Mouse (Mus musculus): ENCODE results near the gene Fosl1. TPM values are rescaled to one million over a fixed set of nuclear protein-coding genes. Genes with fewer than 3 reads are reported as not detected.

Fosl1 gene
- polyA plus RNA-seq, 1 experiment from 2014 or later = not detected

- ATAC-seq (replicated peaks; ENCODE audit: low FRiP score) = no peak
- 88% methylated on average over 4 of the region's 4 CpGs for WGBS
- no peak for DNase-seq (ENCODE audit: low spot score)
These were observed 18.1 kb upstream of the Fosl1 start for GRCm38 (mm10) chr19:5429219-5429618.

GRCm38 (mm10) chr19:5429806-5430205 lies 17.5 kb upstream of the Fosl1 start:
- no peaks in the 10 kb centered on the region for H3K9me3 ChIP-seq (ENCODE audit: control insufficient read depth, low read length)
- H3K36me3 ChIP-seq (ENCODE audit: control insufficient read depth, insufficient read depth, low read length) = peaks cover 5% of the 10 kb centered on the region; the same call in 1 of the 2 replicates
- WGBS = 78% methylated on average over 8 of the region's 8 CpGs
- H3K27me3 ChIP-seq (ENCODE audit: control insufficient read depth, insufficient read depth, low read length) = no peaks in the 10 kb centered on the region; the same call in 1 of the 2 replicates
- DNase-seq (ENCODE audit: low spot score) (no peak), ATAC-seq (replicated peaks; ENCODE audit: low FRiP score) (no peak)
- no peak overlapping the region for H3K4me2 ChIP-seq (ENCODE audit: low read depth, low read length, severe bottlenecking)
- no peak overlapping the region for H3K9ac ChIP-seq (ENCODE audit: low read length)
- H3K27ac ChIP-seq (ENCODE audit: low read depth, low read length) = no peak overlapping the region
- no peak overlapping the region for H3K4me3 ChIP-seq (ENCODE audit: low read depth, low read length)
- peaks cover 12% of the 10 kb centered on the region; the same call in 1 of the 2 replicates for H3K4me1 ChIP-seq (replicated peaks; ENCODE audit: control insufficient read depth, insufficient read depth, low read length)

More at GRCm38 (mm10) chr19:5429219-5429618, 18.1 kb upstream of the Fosl1 start:
- no peak overlapping the region for H3K4me2 ChIP-seq (ENCODE audit: low read depth, low read length, severe bottlenecking)
- H3K4me3 ChIP-seq (ENCODE audit: low read depth, low read length) = no peak overlapping the region
- peaks cover 5% of the 10 kb centered on the region; the same call in 1 of the 2 replicates for H3K36me3 ChIP-seq (ENCODE audit: control insufficient read depth, insufficient read depth, low read length)
- no peak overlapping the region for H3K9ac ChIP-seq (ENCODE audit: low read length)
- H3K27ac ChIP-seq (ENCODE audit: low read depth, low read length) = no peak overlapping the region
- peaks cover 12% of the 10 kb centered on the region; the same call in 1 of the 2 replicates for H3K4me1 ChIP-seq (replicated peaks; ENCODE audit: control insufficient read depth, insufficient read depth, low read length)
- no peaks in the 10 kb centered on the region; the same call in 1 of the 2 replicates for H3K27me3 ChIP-seq (ENCODE audit: control insufficient read depth, insufficient read depth, low read length)
- no peaks in the 10 kb centered on the region for H3K9me3 ChIP-seq (ENCODE audit: control insufficient read depth, low read length)

- 78% methylated on average over 1 of the region's 1 CpGs for WGBS
- Histone ChIP-seq H3K9me3 (ENCODE audit: control insufficient read depth, low read length) (no peaks in the 10 kb centered on the region), H3K36me3 (ENCODE audit: control insufficient read depth, insufficient read depth, low read length) (peaks cover 5% of the 10 kb centered on the region; the same call in 1 of the 2 replicates), H3K9ac (ENCODE audit: low read length) (no peak overlapping the region), H3K4me2 (ENCODE audit: low read depth, low read length, severe bottlenecking) (no peak overlapping the region), H3K4me1 (replicated peaks; ENCODE audit: control insufficient read depth, insufficient read depth, low read length) (peaks cover 12% of the 10 kb centered on the region; the same call in 1 of the 2 replicates), H3K27ac (ENCODE audit: low read depth, low read length) (no peak overlapping the region), H3K27me3 (ENCODE audit: control insufficient read depth, insufficient read depth, low read length) (no peaks in the 10 kb centered on the region; the same call in 1 of the 2 replicates), H3K4me3 (ENCODE audit: low read depth, low read length) (no peak overlapping the region)
- ATAC-seq (replicated peaks; ENCODE audit: low FRiP score) (no peak), DNase-seq (ENCODE audit: low spot score) (no peak)
These were observed 16.9 kb upstream of the Fosl1 start for GRCm38 (mm10) chr19:5430408-5430807.

GRCm38 (mm10) chr19:5431911-5432464 lies 15.4 kb upstream of the Fosl1 start:
- no peak for DNase-seq (ENCODE audit: low spot score)
- no peak overlapping the region for H3K4me3 ChIP-seq (ENCODE audit: low read depth, low read length)
- H3K4me2 ChIP-seq (ENCODE audit: low read depth, low read length, severe bottlenecking) = no peak overlapping the region
- peaks cover 4% of the 10 kb centered on the region; the same call in 1 of the 2 replicates for H3K4me1 ChIP-seq (replicated peaks; ENCODE audit: control insufficient read depth, insufficient read depth, low read length)
- H3K36me3 ChIP-seq (ENCODE audit: control insufficient read depth, insufficient read depth, low read length) = no peaks in the 10 kb centered on the region
- no peak overlapping the region for H3K27ac ChIP-seq (ENCODE audit: low read depth, low read length)
- H3K27me3 ChIP-seq (ENCODE audit: control insufficient read depth, insufficient read depth, low read length) = no peaks in the 10 kb centered on the region; the same call in 1 of the 2 replicates
- no peaks in the 10 kb centered on the region for H3K9me3 ChIP-seq (ENCODE audit: control insufficient read depth, low read length)
- ATAC-seq (replicated peaks; ENCODE audit: low FRiP score) = no peak
- 75% methylated on average over 4 of the region's 4 CpGs for WGBS
- H3K9ac ChIP-seq (ENCODE audit: low read length) = no peak overlapping the region

- WGBS = 21% methylated on average over 16 of the region's 16 CpGs
- Histone ChIP-seq H3K9me3 (ENCODE audit: control insufficient read depth, low read length) (no peaks in the 10 kb centered on the region), H3K36me3 (ENCODE audit: control insufficient read depth, insufficient read depth, low read length) (no peaks in the 10 kb centered on the region), H3K4me3 (ENCODE audit: low read depth, low read length) (0 out of 2 replicates have a peak overlapping the region, but pooled peaks have one; percentile 12), H3K27ac (ENCODE audit: low read depth, low read length) (no peak overlapping the region), H3K4me1 (replicated peaks; ENCODE audit: control insufficient read depth, insufficient read depth, low read length) (peaks cover 4% of the 10 kb centered on the region; the same call in 1 of the 2 replicates), H3K27me3 (ENCODE audit: control insufficient read depth, insufficient read depth, low read length) (no peaks in the 10 kb centered on the region; the same call in 1 of the 2 replicates), H3K4me2 (ENCODE audit: low read depth, low read length, severe bottlenecking) (peak overlapping the region; percentile 43), H3K9ac (ENCODE audit: low read length) (peak overlapping the region; percentile 37; the same call in 1 of the 2 replicates)
- no peak for DNase-seq (ENCODE audit: low spot score)
- no peak for ATAC-seq (replicated peaks; ENCODE audit: low FRiP score)
These were observed 14.1 kb upstream of the Fosl1 start for GRCm38 (mm10) chr19:5432992-5433852.

- Histone ChIP-seq H3K9me3 (ENCODE audit: control insufficient read depth, low read length) (no peaks in the 10 kb centered on the region), H3K4me1 (replicated peaks; ENCODE audit: control insufficient read depth, insufficient read depth, low read length) (peaks cover 4% of the 10 kb centered on the region; the same call in 1 of the 2 replicates), H3K27ac (ENCODE audit: low read depth, low read length) (no peak overlapping the region), H3K9ac (ENCODE audit: low read length) (no peak overlapping the region; the same call in 1 of the 2 replicates), H3K4me3 (ENCODE audit: low read depth, low read length) (no peak overlapping the region), H3K36me3 (ENCODE audit: control insufficient read depth, insufficient read depth, low read length) (no peaks in the 10 kb centered on the region), H3K4me2 (ENCODE audit: low read depth, low read length, severe bottlenecking) (no peak overlapping the region), H3K27me3 (ENCODE audit: control insufficient read depth, insufficient read depth, low read length) (no peaks in the 10 kb centered on the region; the same call in 1 of the 2 replicates)
- DNase-seq (ENCODE audit: low spot score) = no peak
- 74% methylated on average over 7 of the region's 7 CpGs for WGBS
- no peak for ATAC-seq (replicated peaks; ENCODE audit: low FRiP score)
These were observed 13.4 kb upstream of the Fosl1 start for GRCm38 (mm10) chr19:5433951-5434350.

GRCm38 (mm10) chr19:5444371-5444908 lies 2.9 kb upstream of the Fosl1 start:
- H3K4me1 ChIP-seq (replicated peaks; ENCODE audit: control insufficient read depth, insufficient read depth, low read length) = peaks cover 13% of the 10 kb centered on the region
- H3K9ac ChIP-seq (ENCODE audit: low read length) = no peak overlapping the region
- H3K4me3 ChIP-seq (ENCODE audit: low read depth, low read length) = no peak overlapping the region
- no peak overlapping the region for H3K27ac ChIP-seq (ENCODE audit: low read depth, low read length)
- 72% methylated on average over 9 of the region's 9 CpGs for WGBS
- H3K36me3 ChIP-seq (ENCODE audit: control insufficient read depth, insufficient read depth, low read length) = no peaks in the 10 kb centered on the region
- peaks cover 28% of the 10 kb centered on the region for H3K27me3 ChIP-seq (ENCODE audit: control insufficient read depth, insufficient read depth, low read length)
- no peak overlapping the region for H3K4me2 ChIP-seq (ENCODE audit: low read depth, low read length, severe bottlenecking)
- ATAC-seq (replicated peaks; ENCODE audit: low FRiP score) = no peak
- no peak for DNase-seq (ENCODE audit: low spot score)
- no peaks in the 10 kb centered on the region; the same call in 1 of the 2 replicates for H3K9me3 ChIP-seq (ENCODE audit: control insufficient read depth, low read length)

- no peak overlapping the region for H3K27ac ChIP-seq (ENCODE audit: low read depth, low read length)
- peaks cover 13% of the 10 kb centered on the region for H3K4me1 ChIP-seq (replicated peaks; ENCODE audit: control insufficient read depth, insufficient read depth, low read length)
- ATAC-seq (replicated peaks; ENCODE audit: low FRiP score) = no peak
- H3K4me3 ChIP-seq (ENCODE audit: low read depth, low read length) = no peak overlapping the region
- 39% methylated on average over 7 of the region's 7 CpGs for WGBS
- H3K27me3 ChIP-seq (ENCODE audit: control insufficient read depth, insufficient read depth, low read length) = peaks cover 33% of the 10 kb centered on the region
- H3K9ac ChIP-seq (ENCODE audit: low read length) = no peak overlapping the region
- DNase-seq (ENCODE audit: low spot score) = no peak
- H3K9me3 ChIP-seq (ENCODE audit: control insufficient read depth, low read length) = no peaks in the 10 kb centered on the region; the same call in 1 of the 2 replicates
- H3K4me2 ChIP-seq (ENCODE audit: low read depth, low read length, severe bottlenecking) = no peak overlapping the region
- no peaks in the 10 kb centered on the region for H3K36me3 ChIP-seq (ENCODE audit: control insufficient read depth, insufficient read depth, low read length)
These were observed 2.4 kb upstream of the Fosl1 start for GRCm38 (mm10) chr19:5444954-5445353.

Measured in forebrain, embryonic 11.5 days (tissue).